10 mouse cellular contexts compared by ENCODE assay signal in the genomic region with DNA sequence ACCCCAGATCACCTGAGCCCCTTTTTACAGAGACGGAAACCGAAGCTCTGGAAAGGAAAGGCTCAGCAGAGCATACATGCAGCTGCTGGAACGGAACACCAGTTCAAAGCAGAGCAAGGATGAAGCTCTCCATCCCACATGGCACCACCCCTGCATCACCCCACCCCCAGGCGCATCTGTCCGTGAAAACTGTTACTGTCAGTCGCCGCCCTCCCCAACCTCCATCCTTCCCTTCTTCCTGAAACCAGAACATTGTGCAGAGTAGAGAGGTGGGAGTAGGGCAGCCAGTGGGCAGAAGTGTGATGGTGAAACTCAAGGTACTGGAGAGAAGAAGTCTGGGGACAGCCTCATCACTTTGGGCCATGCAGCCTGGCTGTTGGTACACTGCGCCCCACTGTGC.
A peak's percentile ranks its signal among the peaks of the same experiment; 100 is the strongest.
DNase-seq lines count a peak whose midpoint lies in the region; ATAC-seq and TF ChIP-seq lines count a peak whose summit lies in the region.
"Had no signal": no experiment of that assay in that cellular context is flagged by ENCODE, and none has a peak within 500 bp of the region (broad histone marks: within the 10 kb centered on the region; RNA-seq: fewer than 3 reads in every experiment).

No protein-coding gene starts in this region.

- 76% methylated on average over 8 of the region's 8 CpGs for WGBS in lung, postnatal 0 days
- 82% methylated on average over 8 of the region's 8 CpGs for WGBS in midbrain, embryonic 16.5 days

- DNase-seq in layer of hippocampus, postnatal 25 days (ENCODE audit: extremely low spot score in 1 of 2, low spot score in 1 of 2): peak; percentile 6 to 12
- DNase-seq in layer of hippocampus, postnatal 10 days (ENCODE audit: low spot score in 2 of 2): no peak
- peak; percentile 3 to 23 for DNase-seq in thymus, postnatal 36 days
- no peak for DNase-seq in thymus, postnatal 25 days
- DNase-seq in left cerebral cortex, postnatal 25 days (ENCODE audit: low spot score in 2 of 2): peak; percentile 26 to 86
- no peak for DNase-seq in cerebellum, postnatal 10 days
- DNase-seq in lung, postnatal 0 days (ENCODE audit: low spot score): no peak

- H3K27me3 ChIP-seq in lung, postnatal 0 days (replicated peaks; ENCODE audit: insufficient read depth, low read length): peaks cover 7% of the 10 kb centered on the region; the same call in 1 of the 2 replicates
- H3K27me3 ChIP-seq in midbrain, embryonic 16.5 days (ENCODE audit: control insufficient read depth, insufficient read depth, low read depth, low read length): no peaks in the 10 kb centered on the region
- H3K27me3 ChIP-seq: hindbrain, embryonic 12.5 days had no signal

- no peaks in the 10 kb centered on the region for H3K4me1 ChIP-seq in lung, postnatal 0 days (ENCODE audit: insufficient read depth, low read depth, low read length)
- 0 out of 2 replicates have a peak, but pooled peaks cover 2% of the 10 kb centered on the region for H3K4me1 ChIP-seq in midbrain, embryonic 16.5 days (ENCODE audit: control insufficient read depth, insufficient read depth, low read length)
- H3K4me1 ChIP-seq: hindbrain, embryonic 12.5 days; midbrain, embryonic 12.5 days had no signal

- no peak for TF ChIP-seq CTCF in lung, postnatal 0 days (IDR thresholded peaks at IDR 0.05)

- no peaks in the 10 kb centered on the region for H3K36me3 ChIP-seq in lung, postnatal 0 days (ENCODE audit: insufficient read depth, low read length)
- no peaks in the 10 kb centered on the region for H3K36me3 ChIP-seq in midbrain, embryonic 16.5 days (ENCODE audit: control insufficient read depth, insufficient read depth, low read length)
- H3K36me3 ChIP-seq: hindbrain, embryonic 12.5 days; midbrain, embryonic 12.5 days had no signal

- no peak overlapping the region for H3K27ac ChIP-seq in lung, postnatal 0 days (ENCODE audit: low read length)
- H3K27ac ChIP-seq in midbrain, embryonic 16.5 days (ENCODE audit: low read length): no peak overlapping the region
- H3K27ac ChIP-seq: hindbrain, embryonic 12.5 days; midbrain, embryonic 12.5 days had no signal

- no peak overlapping the region for H3K9ac ChIP-seq in lung, postnatal 0 days (replicated peaks; ENCODE audit: low read depth)
- no peak overlapping the region for H3K9ac ChIP-seq in midbrain, embryonic 16.5 days (ENCODE audit: low read depth, low read length)
- H3K9ac ChIP-seq: hindbrain, embryonic 12.5 days; midbrain, embryonic 12.5 days had no signal

- no peak overlapping the region for H3K4me3 ChIP-seq in lung, postnatal 0 days (ENCODE audit: low read depth, low read length)
- no peak overlapping the region for H3K4me3 ChIP-seq in midbrain, embryonic 16.5 days (ENCODE audit: low read depth, low read length)
- H3K4me3 ChIP-seq: hindbrain, embryonic 12.5 days; midbrain, embryonic 12.5 days had no signal

- no peaks in the 10 kb centered on the region for H3K9me3 ChIP-seq in lung, postnatal 0 days (ENCODE audit: low read length)
- no peaks in the 10 kb centered on the region for H3K9me3 ChIP-seq in midbrain, embryonic 16.5 days (replicated peaks; ENCODE audit: control insufficient read depth, low read length, poor library complexity, severe bottlenecking)
- H3K9me3 ChIP-seq: hindbrain, embryonic 12.5 days; midbrain, embryonic 12.5 days had no signal

- no peak for TF ChIP-seq EP300 in lung, postnatal 0 days (IDR thresholded peaks at IDR 0.05)

- intact Hi-C loops in left cerebral cortex, postnatal 25 days (cut with DNase I): loop anchor here (2.0 to 10.0 kb wide), 11 partner anchors 37 to 932 kb away; a partner anchor contains a TSS

- H3K4me2 ChIP-seq in lung, postnatal 0 days (replicated peaks; ENCODE audit: low read depth, low read length): no peak overlapping the region
- no peak overlapping the region for H3K4me2 ChIP-seq in midbrain, embryonic 16.5 days (ENCODE audit: low read length)
- H3K4me2 ChIP-seq: hindbrain, embryonic 12.5 days; midbrain, embryonic 12.5 days had no signal

- ATAC-seq in lung, postnatal 0 days: no peak
- no peak for ATAC-seq in midbrain, embryonic 16.5 days

Comparison
In these comparisons a context has a peak if more than half of its experiments do, and no peak if none do; other contexts are left out.
1. DNase-seq: peak in layer of hippocampus, postnatal 25 days (2 of 2), thymus, postnatal 36 days (2 of 2) and left cerebral cortex, postnatal 25 days (2 of 2); none in layer of hippocampus, postnatal 10 days (0 of 2), thymus, postnatal 25 days (single experiment), cerebellum, postnatal 10 days (0 of 2) and lung, postnatal 0 days (single experiment).